Mouse (Mus musculus) intestine, embryonic 14.5 days (tissue): Measurements from ENCODE around the gene Arhgef11. TPM values are rescaled to one million over a fixed set of nuclear protein-coding genes. Genes with fewer than 3 reads are reported as not detected.

Source experiments
- ATAC-seq: fragments of 200-750 bp; cut with Nextera tagmentation; replicated peaks from 2 replicates; pipeline ENCODE4 v1.8.0; 2017; ENCODE audit warnings: low read depth, moderate number of reproducible peaks, moderate TSS enrichment, moderate library complexity; ENCODE audit not compliant: low FRiP score, low TSS enrichment
- DNase-seq: peaks from one replicate; pipeline ENCODE4 v3.0.0-alpha.2; 2018; ENCODE audit warnings: low spot score
- H3K27ac ChIP-seq: fragments of 300-500 bp; sonication (generic); 2 replicates; pipeline ENCODE4 v1.5.1; 2014; ENCODE audit warnings: low read depth, mild to moderate bottlenecking, control low read depth
- H3K27me3 ChIP-seq: fragments of 300-500 bp; sonication (generic); replicated peaks from 2 replicates; pipeline ENCODE4 v1.6.1; 2014; ENCODE audit warnings: low read length, control low read depth; ENCODE audit not compliant: control insufficient read depth, insufficient read depth
- H3K36me3 ChIP-seq: fragments of 300-500 bp; sonication (generic); 2 replicates; pipeline ENCODE4 v1.6.1; 2014; ENCODE audit warnings: low read length, control low read depth; ENCODE audit not compliant: control insufficient read depth, insufficient read depth
- H3K4me1 ChIP-seq: fragments of 300-500 bp; sonication (generic); replicated peaks from 2 replicates; pipeline ENCODE4 v1.6.1; 2014; ENCODE audit warnings: low read length, control low read depth, mixed read lengths; ENCODE audit not compliant: control insufficient read depth, insufficient read depth
- H3K4me2 ChIP-seq: fragments of 300-500 bp; sonication (generic); 2 replicates; pipeline ENCODE4 v1.6.1; 2014; ENCODE audit warnings: low read length
- H3K4me3 ChIP-seq: fragments of 300-500 bp; sonication (generic); 2 replicates; pipeline ENCODE4 v1.5.1; 2014; ENCODE audit warnings: low read depth, low read length, control low read depth, mixed read lengths
- H3K9ac ChIP-seq: fragments of 300-500 bp; sonication (generic); 2 replicates; pipeline ENCODE4 v1.6.1; 2014; ENCODE audit warnings: mild to moderate bottlenecking, low read length
- H3K9me3 ChIP-seq: fragments of 300-500 bp; sonication (generic); 2 replicates; pipeline ENCODE4 v1.6.1; 2016; ENCODE audit warnings: low read length, control low read depth; ENCODE audit not compliant: control insufficient read depth
- WGBS: fragments of 180-500 bp; shearing (Covaris S2); extraction: QIAGEN DNeasy Blood & Tissue Kit; methylation state at CpG from one replicate; pipeline ENCODE4 v1.1.7; 2014; 5-methylcytosine and 5-hydroxymethylcytosine counted together
- polyA plus RNA-seq: library from polyadenylated mRNA; unstranded; fragments of >200 nt; fragmentation: Nextera tagmentation; extraction: Ambion mirVana; gene quantifications from 2 replicates; pipeline ENCODE4 v1.2.1, GENCODE M21; 2014

The Arhgef11 gene
- polyA plus RNA-seq, 1 experiment from 2014 or later: 18.9 TPM

DNA sequence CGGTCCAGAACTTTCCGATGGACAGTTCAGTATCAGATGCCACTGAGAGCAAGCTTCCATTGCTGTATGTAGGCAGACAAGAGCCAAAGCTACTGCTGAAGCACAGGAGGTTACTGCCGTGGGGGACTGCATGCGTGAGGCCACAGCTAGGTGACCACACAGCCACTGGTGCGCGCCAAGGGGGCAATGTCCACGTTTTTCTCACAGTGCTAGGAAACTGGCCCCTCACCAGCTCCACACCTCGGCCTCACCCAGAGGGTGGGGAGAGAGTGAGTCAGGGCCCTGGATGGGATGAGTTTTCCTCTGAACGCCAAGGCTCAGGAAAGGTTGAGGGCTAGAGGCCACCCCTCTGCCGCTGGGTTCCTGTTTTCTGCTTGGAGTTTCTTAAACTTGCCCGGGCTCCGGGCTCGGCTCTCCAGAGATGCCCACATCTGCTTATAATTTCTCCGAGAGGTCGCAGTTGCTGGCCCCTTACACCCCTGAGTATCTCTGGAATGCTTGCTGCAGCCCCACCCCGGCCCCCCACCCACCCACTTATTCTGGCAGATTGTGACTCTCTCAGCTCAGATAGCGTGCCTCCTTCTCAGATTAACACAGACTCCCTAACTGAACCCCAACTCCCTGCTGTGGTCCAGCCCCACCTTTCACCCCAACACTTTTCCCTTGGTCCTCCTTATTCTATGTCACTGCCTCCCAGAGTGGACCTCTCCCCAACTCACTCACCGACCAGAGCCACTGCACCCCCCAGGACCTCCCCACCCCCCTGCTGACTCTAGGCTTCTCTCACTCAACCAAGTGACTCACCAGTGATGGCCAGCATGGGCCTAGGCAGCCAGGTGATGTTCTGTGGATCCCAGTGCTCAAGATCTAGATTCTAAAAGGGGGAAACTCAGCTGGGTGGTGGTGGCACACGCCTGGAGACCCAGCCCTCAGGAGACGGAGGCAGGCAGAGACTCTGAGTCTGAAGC is 144.3 kb downstream of the Arhgef11 start:
- Histone ChIP-seq H3K4me1 (peaks cover 38% of the 10 kb centered on the region), H3K36me3 (0 out of 2 replicates have a peak, but pooled peaks cover 5% of the 10 kb centered on the region), H3K4me2 (no peak overlapping the region), H3K4me3 (no peak overlapping the region), H3K27ac (no peak overlapping the region), H3K27me3 (no peaks in the 10 kb centered on the region), H3K9ac (no peak overlapping the region), H3K9me3 (no peaks in the 10 kb centered on the region)
- no peak for DNase-seq
- 60% methylated on average over 20 of the region's 20 CpGs for WGBS
- ATAC-seq: 0 out of 2 replicates have a peak, but pooled peaks have one; percentile 4

DNA sequence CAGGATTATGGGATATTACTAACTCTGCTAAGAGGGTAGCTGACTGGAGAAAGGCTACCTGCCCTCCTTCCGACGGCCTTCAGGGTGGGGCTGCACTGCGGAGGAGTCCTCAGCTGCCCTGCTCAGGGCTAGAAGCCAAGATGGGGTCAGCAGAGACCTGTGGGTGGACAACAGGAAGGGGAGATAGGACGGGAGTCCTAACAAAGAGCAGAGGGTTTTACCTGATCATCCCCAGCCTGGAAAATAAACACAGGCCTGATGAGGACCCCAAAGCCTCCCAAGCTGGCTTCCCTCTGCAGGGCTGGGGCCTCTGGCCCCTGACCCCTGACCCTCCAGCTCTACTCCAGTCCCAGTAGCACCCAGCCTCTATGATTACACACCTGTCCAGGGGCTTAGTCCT is 145.8 kb downstream of the Arhgef11 start:
- ATAC-seq (no peak), DNase-seq (no peak)
- 35% methylated on average over 4 of the region's 4 CpGs for WGBS
- 0 out of 2 replicates have a peak, but pooled peaks cover 5% of the 10 kb centered on the region for H3K36me3 ChIP-seq
- 0 out of 2 replicates have a peak overlapping the region, but pooled peaks have one; percentile 29 for H3K9ac ChIP-seq
- H3K4me3 ChIP-seq: 0 out of 2 replicates have a peak overlapping the region, but pooled peaks have one; percentile 15
- no peaks in the 10 kb centered on the region for H3K9me3 ChIP-seq
- H3K27me3 ChIP-seq: no peaks in the 10 kb centered on the region
- H3K4me1 ChIP-seq: peaks cover 50% of the 10 kb centered on the region
- H3K4me2 ChIP-seq: peak overlapping the region; percentile 49
- H3K27ac ChIP-seq: peak overlapping the region; percentile 94

DNA sequence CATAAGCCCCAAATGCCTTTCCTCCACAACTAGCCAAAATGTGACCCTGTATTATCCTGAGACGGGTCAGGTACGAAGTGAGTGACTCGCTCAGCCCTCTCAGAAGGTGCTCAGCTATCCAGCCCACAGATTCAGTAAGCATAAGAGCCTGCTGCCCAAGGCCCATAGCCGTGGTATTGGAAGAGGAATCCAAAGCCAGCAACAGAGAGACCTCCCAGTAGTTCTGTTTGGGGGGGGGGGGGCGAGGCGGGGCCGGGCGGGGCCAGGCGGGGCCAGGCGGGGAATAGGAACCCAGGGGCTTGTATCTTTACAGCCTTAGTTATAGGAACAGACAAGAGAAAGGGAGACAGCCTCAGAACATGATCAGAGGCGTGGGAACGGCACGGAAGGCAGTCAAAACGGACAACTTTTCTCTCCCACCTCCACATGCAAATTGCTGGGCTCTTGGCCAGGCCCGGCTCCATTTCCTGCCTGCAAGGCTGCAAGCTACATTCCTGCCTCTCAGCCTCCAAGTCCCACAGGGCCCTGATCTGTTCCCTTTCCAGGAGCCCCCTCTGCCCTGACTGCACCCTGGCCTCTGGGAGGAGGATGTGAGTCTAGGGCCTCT is 146.4 kb downstream of the Arhgef11 start:
- Histone ChIP-seq H3K4me1 (peaks cover 50% of the 10 kb centered on the region), H3K27me3 (no peaks in the 10 kb centered on the region), H3K27ac (peak overlapping the region; percentile 94), H3K36me3 (0 out of 2 replicates have a peak, but pooled peaks cover 5% of the 10 kb centered on the region), H3K4me3 (peak overlapping the region; percentile 15), H3K4me2 (peak overlapping the region; percentile 49), H3K9me3 (no peaks in the 10 kb centered on the region), H3K9ac (peak overlapping the region; percentile 29; the same call in 1 of the 2 replicates)
- 15% methylated on average over 15 of the region's 15 CpGs for WGBS
- DNase-seq: peak; percentile 88
- ATAC-seq: peak; percentile 49

DNA sequence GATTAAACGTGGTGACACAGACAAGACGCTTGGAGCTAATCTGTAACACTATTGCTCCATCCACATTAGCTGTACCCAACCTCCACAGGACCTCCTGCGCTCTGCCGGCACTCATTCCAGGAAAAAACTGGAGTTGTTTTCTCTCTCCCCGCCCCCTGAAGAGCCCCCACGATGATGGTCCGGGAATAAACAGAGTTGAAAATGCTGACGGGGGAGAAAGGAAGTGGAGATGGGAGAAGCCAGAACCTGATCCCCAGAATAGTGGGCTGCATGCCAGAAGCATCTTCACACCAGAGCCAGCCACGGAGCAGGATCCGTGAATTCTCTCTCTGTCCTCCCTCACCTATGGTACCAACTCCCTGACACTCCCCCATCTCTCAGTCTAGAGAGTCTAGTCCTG is 147.1 kb downstream of the Arhgef11 start:
- Histone ChIP-seq H3K27ac (peak overlapping the region; percentile 94), H3K9ac (0 out of 2 replicates have a peak overlapping the region, but pooled peaks have one; percentile 29), H3K4me2 (peak overlapping the region; percentile 49), H3K4me1 (peaks cover 50% of the 10 kb centered on the region), H3K4me3 (peak overlapping the region; percentile 15), H3K36me3 (no peaks in the 10 kb centered on the region), H3K9me3 (no peaks in the 10 kb centered on the region), H3K27me3 (no peaks in the 10 kb centered on the region)
- WGBS: 18% methylated on average over 10 of the region's 10 CpGs
- ATAC-seq (0 out of 2 replicates have a peak, but pooled peaks have one; percentile 1), DNase-seq (no peak)

DNA sequence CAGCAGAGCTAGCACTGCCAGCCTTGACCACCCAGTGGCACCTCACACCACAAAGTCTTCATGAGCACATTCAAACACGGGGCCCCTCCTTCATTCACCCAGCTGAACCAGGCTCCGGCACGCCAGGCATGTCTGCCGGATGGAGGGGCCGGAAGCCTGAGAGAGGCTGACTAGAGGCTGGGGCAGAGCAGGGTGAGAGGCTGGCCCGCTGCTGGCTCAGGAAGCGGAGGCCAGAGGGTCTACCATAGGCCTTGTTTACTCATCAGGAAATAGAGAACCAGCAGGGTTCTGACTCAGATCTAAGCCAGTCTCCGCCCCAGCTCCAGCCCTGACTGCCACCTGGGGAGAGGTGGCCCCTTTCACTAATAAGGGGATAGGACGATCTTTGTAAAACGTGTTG is 147.7 kb downstream of the Arhgef11 start:
- Histone ChIP-seq H3K27ac (peak overlapping the region; percentile 94), H3K9me3 (no peaks in the 10 kb centered on the region), H3K4me3 (no peak overlapping the region), H3K27me3 (no peaks in the 10 kb centered on the region), H3K9ac (no peak overlapping the region; the same call in 1 of the 2 replicates), H3K36me3 (no peaks in the 10 kb centered on the region), H3K4me2 (peak overlapping the region; percentile 49), H3K4me1 (peaks cover 50% of the 10 kb centered on the region)
- no peak for ATAC-seq
- WGBS: 24% methylated on average over 10 of the region's 10 CpGs
- no peak for DNase-seq

DNA sequence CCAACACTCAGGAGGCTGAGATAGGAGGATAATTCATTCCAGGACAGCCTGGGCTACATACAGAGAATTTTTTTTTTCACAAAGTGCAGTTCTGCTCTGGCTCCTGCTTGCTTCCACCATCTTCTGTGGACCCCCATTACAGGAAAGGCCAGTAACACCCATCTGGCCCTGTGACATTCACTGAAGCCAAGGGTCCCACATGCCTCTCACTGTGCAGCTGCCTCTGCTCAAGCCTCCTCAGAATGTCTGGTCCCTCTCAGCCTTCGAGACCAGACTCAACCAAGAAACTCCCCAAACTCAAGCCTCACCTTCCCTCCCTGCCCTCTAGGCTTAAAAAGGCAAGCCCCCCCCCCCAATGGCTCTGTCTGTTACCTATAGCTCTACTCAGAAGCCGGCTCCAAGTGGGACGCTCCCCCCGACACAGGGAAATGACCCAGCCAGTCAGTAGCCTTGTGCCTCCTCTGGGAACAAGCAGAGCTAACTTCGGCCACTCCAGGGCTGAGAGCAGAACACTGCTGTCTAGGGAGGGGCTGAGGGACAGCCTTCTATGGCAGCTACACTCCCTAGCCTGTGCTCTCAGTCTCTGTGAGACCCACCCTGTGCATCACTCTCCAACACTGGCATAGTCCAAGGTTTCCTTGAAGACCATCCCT is 148.4 kb downstream of the Arhgef11 start:
- no peak overlapping the region for H3K4me3 ChIP-seq
- no peaks in the 10 kb centered on the region for H3K27me3 ChIP-seq
- no peaks in the 10 kb centered on the region for H3K9me3 ChIP-seq
- peak overlapping the region; percentile 49; the same call in 1 of the 2 replicates for H3K4me2 ChIP-seq
- 81% methylated on average over 5 of the region's 5 CpGs for WGBS
- H3K9ac ChIP-seq: no peak overlapping the region
- peak overlapping the region; percentile 94 for H3K27ac ChIP-seq
- no peak for DNase-seq
- H3K36me3 ChIP-seq: no peaks in the 10 kb centered on the region
- H3K4me1 ChIP-seq: peaks cover 50% of the 10 kb centered on the region
- no peak for ATAC-seq

DNA sequence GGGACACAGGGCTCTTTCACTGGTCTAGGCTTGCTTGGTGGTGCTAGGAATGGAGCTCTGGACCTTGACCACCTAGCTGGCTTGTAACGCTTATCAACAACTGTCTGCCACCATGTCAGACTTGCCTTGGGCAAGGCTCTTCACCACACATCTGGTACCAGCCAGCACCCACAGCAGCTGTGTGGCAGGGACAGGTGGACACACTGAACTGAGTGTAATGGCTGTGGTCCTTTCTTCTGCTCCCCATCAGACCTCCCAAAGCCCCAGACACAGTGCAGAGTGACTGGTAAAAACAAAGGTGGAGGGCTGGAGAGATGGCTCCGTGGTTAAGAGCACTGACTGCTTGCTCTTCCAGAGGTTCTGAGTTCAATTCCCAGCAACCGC is 148.9 kb downstream of the Arhgef11 start:
- Histone ChIP-seq H3K9me3 (no peaks in the 10 kb centered on the region), H3K4me2 (no peak overlapping the region), H3K27ac (peak overlapping the region; percentile 94; the same call in 1 of the 2 replicates), H3K27me3 (no peaks in the 10 kb centered on the region), H3K4me1 (peaks cover 50% of the 10 kb centered on the region), H3K9ac (no peak overlapping the region), H3K36me3 (no peaks in the 10 kb centered on the region), H3K4me3 (no peak overlapping the region)
- 87% methylated on average over 3 of the region's 3 CpGs for WGBS
- ATAC-seq (no peak), DNase-seq (no peak)

DNA sequence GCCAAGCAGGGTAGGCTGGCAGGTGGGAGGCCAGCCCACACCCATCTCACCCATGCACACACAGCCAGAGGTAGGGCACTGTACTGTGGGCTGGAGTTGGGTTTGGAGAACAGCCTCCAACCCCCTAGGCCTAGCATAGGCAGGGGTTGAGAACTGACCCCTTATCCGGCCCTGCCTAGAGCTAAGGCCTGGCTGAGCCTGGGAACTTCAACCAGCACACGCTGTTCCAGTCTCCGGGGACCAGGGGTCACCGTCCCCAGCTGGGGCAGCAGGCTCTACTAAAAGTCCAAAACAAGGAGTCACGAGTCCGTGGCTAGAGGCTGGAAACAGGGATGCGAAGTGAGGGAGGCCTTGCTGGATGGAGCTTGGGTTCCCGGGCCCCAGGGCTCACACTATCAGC is 150.4 kb downstream of the Arhgef11 start:
- H3K4me1 ChIP-seq: peaks cover 45% of the 10 kb centered on the region
- ATAC-seq: no peak

More for the DNA sequence above, 150.4 kb downstream of the Arhgef11 start:
- peak overlapping the region; percentile 45 for H3K4me3 ChIP-seq
- 75% methylated on average over 8 of the region's 8 CpGs for WGBS
- H3K36me3 ChIP-seq: no peaks in the 10 kb centered on the region
- H3K9me3 ChIP-seq: no peaks in the 10 kb centered on the region
- H3K9ac ChIP-seq: peak overlapping the region; percentile 30
- no peak for DNase-seq
- peak overlapping the region; percentile 51 for H3K4me2 ChIP-seq
- no peaks in the 10 kb centered on the region for H3K27me3 ChIP-seq
- H3K27ac ChIP-seq: peak overlapping the region; percentile 30; the same call in 1 of the 2 replicates
